Mouse (Mus musculus): Measurements from ENCODE around the gene Kcne1.

DNA sequence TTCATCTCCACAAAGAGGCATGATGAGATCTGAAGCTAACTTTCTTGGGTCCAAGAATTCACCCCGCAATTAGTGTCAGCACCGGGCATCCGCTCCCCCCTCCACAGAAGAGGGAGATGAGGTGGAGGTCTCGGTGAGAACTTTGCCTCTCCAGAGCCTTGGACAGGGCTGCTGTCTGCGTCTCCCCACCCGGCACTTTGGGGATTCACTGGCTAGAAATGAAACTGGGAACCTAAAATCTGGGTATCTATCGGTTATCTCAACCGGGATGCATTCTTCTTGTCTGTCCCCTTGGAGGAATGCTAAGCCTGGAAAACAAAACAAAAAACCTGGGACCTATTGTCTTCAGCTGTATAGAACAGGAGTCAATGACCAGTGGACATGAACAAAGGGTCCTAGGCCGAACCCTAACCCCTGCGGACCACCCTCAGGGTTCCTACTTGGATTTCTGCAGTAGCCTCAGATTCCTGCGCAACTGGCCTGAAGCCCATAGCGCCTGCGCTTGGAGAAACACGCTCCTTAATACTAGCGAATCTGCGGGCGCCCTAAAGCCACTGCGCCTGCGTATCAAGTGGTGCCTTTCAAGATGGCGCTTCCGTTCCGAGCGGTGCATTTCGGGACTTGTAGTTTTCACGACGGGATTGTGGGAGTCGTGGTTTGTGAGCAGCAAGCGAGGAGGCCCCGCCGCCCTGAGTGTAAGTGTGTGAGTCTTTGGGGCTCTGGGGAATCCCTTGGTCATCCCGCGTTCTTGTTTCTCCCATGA lies 58.4 kb downstream of the Kcne1 start, which contains the start of gene Smim11:
- TF ChIP-seq CTCF (IDR thresholded peaks at IDR 0.05; ENCODE audit: control insufficient read depth, insufficient read depth, insufficient read length) (no peak), FOSL1 (IDR thresholded peaks at IDR 0.05; ENCODE audit: insufficient read depth, low read length, poor library complexity, severe bottlenecking) (no peak)

All from C2C12 (cell line).